Mouse (Mus musculus) kidney, embryonic 15.5 days (tissue): ENCODE data around the gene Plk5. TPM values are rescaled to one million over a fixed set of nuclear protein-coding genes. Genes with fewer than 3 reads are reported as not detected.

ENCODE experiments used
- ATAC-seq: fragments of 200-750 bp; cut with Nextera tagmentation; replicated peaks from 2 replicates; pipeline ENCODE4 v1.8.0; 2017; ENCODE audit warnings: moderate TSS enrichment; ENCODE audit not compliant: low FRiP score
- H3K27ac ChIP-seq: fragments of 300-500 bp; sonication (generic); 2 replicates; pipeline ENCODE4 v1.5.1; 2015; ENCODE audit warnings: mild to moderate bottlenecking, inconsistent platforms
- H3K27me3 ChIP-seq: fragments of 300-500 bp; sonication (generic); 2 replicates; pipeline ENCODE4 v1.6.1; 2015; ENCODE audit warnings: inconsistent platforms
- H3K36me3 ChIP-seq: fragments of 300-500 bp; sonication (generic); 2 replicates; pipeline ENCODE4 v1.6.1; 2015; ENCODE audit warnings: inconsistent platforms
- H3K4me1 ChIP-seq: fragments of 300-500 bp; sonication (generic); 2 replicates; pipeline ENCODE4 v1.6.1; 2015; ENCODE audit warnings: inconsistent platforms
- H3K4me2 ChIP-seq: fragments of 300-500 bp; sonication (generic); 2 replicates; pipeline ENCODE4 v1.6.1; 2015; ENCODE audit warnings: moderate library complexity, mild to moderate bottlenecking, inconsistent platforms
- H3K4me3 ChIP-seq: fragments of 300-500 bp; sonication (generic); replicated peaks from 2 replicates; pipeline ENCODE4 v1.5.1; 2015; ENCODE audit warnings: mild to moderate bottlenecking, inconsistent platforms
- H3K9ac ChIP-seq: fragments of 300-500 bp; sonication (generic); 2 replicates; pipeline ENCODE4 v1.6.1; 2015; ENCODE audit warnings: mild to moderate bottlenecking, inconsistent platforms
- H3K9me3 ChIP-seq: fragments of 300-500 bp; sonication (generic); replicated peaks from 2 replicates; pipeline ENCODE4 v1.6.1; 2016; ENCODE audit warnings: inconsistent platforms
- WGBS: fragments of 180-500 bp; shearing (Covaris S2); methylation state at CpG from one replicate; pipeline ENCODE4 v1.1.7; 2015; ENCODE audit warnings: mixed read lengths; 5-methylcytosine and 5-hydroxymethylcytosine counted together
- polyA plus RNA-seq: library from polyadenylated mRNA; unstranded; fragments of >200 nt; fragmentation: Nextera tagmentation; extraction: Ambion mirVana; gene quantifications from 2 replicates; pipeline ENCODE4 v1.2.1, GENCODE M21; 2015

Plk5 gene
- polyA plus RNA-seq, 1 experiment from 2014 or later: 0.70 TPM

- peak overlapping the region; percentile 92 for H3K4me2 ChIP-seq
- peak overlapping the region; percentile 58 for H3K4me3 ChIP-seq
- H3K4me1 ChIP-seq: peaks cover 51% of the 10 kb centered on the region
- no peak overlapping the region for H3K9ac ChIP-seq
- H3K27ac ChIP-seq: 0 out of 2 replicates have a peak overlapping the region, but pooled peaks have one; percentile 52
- H3K36me3 ChIP-seq: peaks cover 17% of the 10 kb centered on the region; the same call in 1 of the 2 replicates
- H3K27me3 ChIP-seq: peaks cover 10% of the 10 kb centered on the region
- no peak for ATAC-seq
- H3K9me3 ChIP-seq: no peaks in the 10 kb centered on the region
- 94% methylated on average over 21 of the region's 21 CpGs for WGBS
Measured at GRCm38 (mm10) chr10:80321670-80322581, 34.3 kb upstream of the Plk5 start.

DNA sequence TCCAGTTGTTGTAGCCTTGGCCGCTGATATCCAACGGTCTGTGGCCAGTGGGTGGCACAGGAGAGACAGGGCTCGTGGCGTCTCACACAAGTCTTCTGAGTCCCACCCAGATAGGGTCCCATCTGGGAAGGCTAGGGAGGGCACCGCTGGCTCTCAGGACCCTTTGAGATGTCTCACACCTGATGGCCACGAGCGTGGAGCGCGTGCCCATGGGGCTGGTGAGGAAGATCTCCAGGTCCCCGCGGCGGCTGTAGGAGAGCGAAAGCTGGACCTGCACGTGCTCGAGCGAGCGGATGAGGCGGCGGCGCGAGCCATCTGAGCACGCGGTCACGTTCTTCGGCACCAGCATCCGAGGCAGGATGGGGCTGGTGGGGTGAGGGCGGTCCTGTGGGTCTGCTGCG is 33.4 kb upstream of the Plk5 start:
- H3K9ac ChIP-seq: peak overlapping the region; percentile 54
- peaks cover 1% of the 10 kb centered on the region for H3K27me3 ChIP-seq
- H3K9me3 ChIP-seq: no peaks in the 10 kb centered on the region
- ATAC-seq: peak; percentile 4; the same call in 1 of the 2 replicates
- H3K36me3 ChIP-seq: peaks cover 15% of the 10 kb centered on the region; the same call in 1 of the 2 replicates
- peak overlapping the region; percentile 92 for H3K4me2 ChIP-seq
- peaks cover 51% of the 10 kb centered on the region for H3K4me1 ChIP-seq
- peak overlapping the region; percentile 58 for H3K4me3 ChIP-seq
- 3% methylated on average over 28 of the region's 28 CpGs for WGBS
- H3K27ac ChIP-seq: 0 out of 2 replicates have a peak overlapping the region, but pooled peaks have one; percentile 52

DNA sequence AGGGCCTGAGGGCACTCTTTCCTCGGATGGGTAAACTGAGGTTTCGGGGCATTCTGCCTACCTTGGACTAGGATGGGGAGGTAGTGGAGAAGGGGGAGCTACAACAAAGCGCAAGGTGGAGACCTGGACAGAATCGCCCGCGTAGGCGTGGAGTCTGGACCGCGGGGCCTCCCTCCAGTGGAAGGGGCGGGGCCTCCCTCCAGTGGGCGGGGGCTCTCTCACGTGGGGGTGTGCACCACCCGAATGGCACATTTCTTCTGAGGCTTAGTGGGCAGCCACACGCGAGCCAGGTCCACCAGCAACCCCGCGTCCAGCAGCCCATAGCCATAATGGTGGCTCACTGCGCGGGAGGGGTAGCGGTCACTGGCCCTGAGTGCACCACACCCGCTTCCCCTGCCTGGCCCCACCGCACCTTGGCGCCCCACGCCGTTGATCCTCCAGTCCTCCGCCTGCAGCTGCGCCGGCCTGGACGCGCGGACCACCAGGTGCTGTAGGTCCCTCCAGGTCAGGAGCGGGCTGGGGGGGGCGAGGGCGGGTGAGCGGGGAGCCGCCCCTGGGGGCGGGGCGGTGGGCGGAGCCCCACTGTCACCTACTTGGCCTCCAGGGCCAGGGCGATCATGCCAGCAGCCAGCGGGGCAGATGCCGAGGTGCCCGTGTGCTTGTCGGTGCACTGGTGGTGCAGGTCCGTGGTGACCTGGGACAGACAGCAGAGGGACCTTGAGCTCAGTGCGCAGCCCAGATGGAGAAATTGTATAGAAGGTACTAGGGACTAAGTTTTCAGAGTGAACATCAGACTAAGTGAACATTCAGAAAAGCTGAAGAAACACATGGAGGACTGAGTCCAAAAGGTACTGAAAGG is 32.8 kb upstream of the Plk5 start:
- WGBS: 3% methylated on average over 41 of the region's 46 CpGs
- Histone ChIP-seq H3K4me2 (peak overlapping the region; percentile 92), H3K27ac (peak overlapping the region; percentile 52; the same call in 1 of the 2 replicates), H3K36me3 (peaks cover 8% of the 10 kb centered on the region; the same call in 1 of the 2 replicates), H3K9me3 (no peaks in the 10 kb centered on the region), H3K27me3 (no peaks in the 10 kb centered on the region), H3K4me3 (peak overlapping the region; percentile 58), H3K4me1 (peaks cover 51% of the 10 kb centered on the region), H3K9ac (peak overlapping the region; percentile 54)
- ATAC-seq: peak; percentile 37

- WGBS: 76% methylated on average over 17 of the region's 17 CpGs
- peak overlapping the region; percentile 58 for H3K4me3 ChIP-seq
- H3K27ac ChIP-seq: 0 out of 2 replicates have a peak overlapping the region, but pooled peaks have one; percentile 52
- H3K27me3 ChIP-seq: no peaks in the 10 kb centered on the region
- H3K4me1 ChIP-seq: peaks cover 51% of the 10 kb centered on the region
- H3K9ac ChIP-seq: no peak overlapping the region
- no peaks in the 10 kb centered on the region for H3K9me3 ChIP-seq
- no peak for ATAC-seq
- H3K4me2 ChIP-seq: peak overlapping the region; percentile 92
- H3K36me3 ChIP-seq: no peaks in the 10 kb centered on the region
Measured at GRCm38 (mm10) chr10:80324120-80325037, 31.9 kb upstream of the Plk5 start.

DNA sequence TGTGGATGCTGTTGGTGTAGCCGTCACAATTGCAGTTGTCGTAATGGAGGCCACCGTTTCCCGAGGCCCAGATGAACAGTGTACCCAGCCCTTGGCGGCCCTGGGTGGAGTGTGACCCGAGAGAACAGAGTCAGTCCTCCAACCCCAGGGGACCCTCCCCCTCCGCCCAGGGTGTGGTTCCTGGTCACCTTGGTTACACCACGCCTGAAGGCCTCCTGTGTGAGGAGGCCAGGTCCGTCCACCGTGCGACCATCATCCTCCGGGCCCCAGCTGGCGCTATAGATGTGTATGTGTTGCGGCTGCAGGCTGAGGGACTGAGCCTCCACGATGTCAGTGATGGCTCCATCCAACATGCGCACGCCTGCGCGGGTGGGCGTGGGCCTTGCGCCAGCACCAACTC is 31.2 kb upstream of the Plk5 start:
- Histone ChIP-seq H3K4me1 (peaks cover 52% of the 10 kb centered on the region), H3K27ac (no peak overlapping the region), H3K9me3 (no peaks in the 10 kb centered on the region), H3K27me3 (no peaks in the 10 kb centered on the region), H3K4me2 (no peak overlapping the region), H3K4me3 (no peak overlapping the region), H3K36me3 (no peaks in the 10 kb centered on the region), H3K9ac (no peak overlapping the region)
- ATAC-seq: no peak
- 81% methylated on average over 21 of the region's 21 CpGs for WGBS

GRCm38 (mm10) chr10:80329273-80330081 is 26.8 kb upstream of the Plk5 start, which contains the start of the genes Pcsk4 and Reep6:
Pcsk4 (minus strand) TSS chr10:80329498.
Reep6 (plus strand) TSS chr10:80329953.
- Histone ChIP-seq H3K9me3 (no peaks in the 10 kb centered on the region), H3K9ac (peak within 1 kb of the TSS; percentile 47), H3K4me1 (peaks cover 31% of the 10 kb centered on the region), H3K36me3 (no peaks in the 10 kb centered on the region), H3K4me3 (peak within 1 kb of the TSS; percentile 54), H3K27me3 (peaks cover 24% of the 10 kb centered on the region), H3K27ac (peak within 1 kb of the TSS; percentile 29), H3K4me2 (peak within 1 kb of the TSS; percentile 89)
- 4% methylated on average over 36 of the region's 36 CpGs for WGBS
- ATAC-seq: peak; percentile 95

GRCm38 (mm10) chr10:80330084-80330483 is 26.2 kb upstream of the Plk5 start:
- H3K4me3 ChIP-seq: peak overlapping the region; percentile 54
- H3K9me3 ChIP-seq: no peaks in the 10 kb centered on the region
- WGBS: 1% methylated on average over 41 of the region's 41 CpGs
- peaks cover 24% of the 10 kb centered on the region for H3K27me3 ChIP-seq
- no peak for ATAC-seq
- H3K4me1 ChIP-seq: peaks cover 28% of the 10 kb centered on the region
- peak overlapping the region; percentile 47 for H3K9ac ChIP-seq
- H3K27ac ChIP-seq: no peak overlapping the region
- H3K4me2 ChIP-seq: peak overlapping the region; percentile 89
- H3K36me3 ChIP-seq: no peaks in the 10 kb centered on the region

DNA sequence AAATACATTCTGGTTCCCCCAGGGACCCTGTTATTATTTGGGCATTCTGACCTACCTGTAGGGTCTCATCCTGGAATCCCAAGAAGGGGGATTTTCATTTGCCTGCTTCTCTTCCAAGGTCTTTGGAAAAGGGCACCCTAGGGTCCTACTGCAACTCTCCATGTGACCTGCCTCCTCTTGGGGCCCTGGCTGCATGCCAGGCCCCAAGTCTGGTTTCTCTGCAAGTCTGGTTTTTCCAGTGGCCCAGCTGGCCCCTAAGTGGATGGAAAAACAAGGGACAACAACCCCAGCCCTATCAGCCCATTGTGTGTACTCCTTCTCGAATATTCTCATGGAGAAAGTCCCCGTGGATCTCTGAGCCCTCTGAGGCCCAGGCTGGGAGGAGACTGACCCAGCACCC is 25.4 kb upstream of the Plk5 start:
- Histone ChIP-seq H3K4me1 (peaks cover 26% of the 10 kb centered on the region), H3K36me3 (no peaks in the 10 kb centered on the region), H3K9ac (no peak overlapping the region; the same call in 1 of the 2 replicates), H3K4me2 (peak overlapping the region; percentile 89), H3K4me3 (peak overlapping the region; percentile 54; the same call in 1 of the 2 replicates), H3K27me3 (peaks cover 24% of the 10 kb centered on the region), H3K27ac (no peak overlapping the region), H3K9me3 (no peaks in the 10 kb centered on the region)
- 73% methylated on average over 2 of the region's 2 CpGs for WGBS
- no peak for ATAC-seq

DNA sequence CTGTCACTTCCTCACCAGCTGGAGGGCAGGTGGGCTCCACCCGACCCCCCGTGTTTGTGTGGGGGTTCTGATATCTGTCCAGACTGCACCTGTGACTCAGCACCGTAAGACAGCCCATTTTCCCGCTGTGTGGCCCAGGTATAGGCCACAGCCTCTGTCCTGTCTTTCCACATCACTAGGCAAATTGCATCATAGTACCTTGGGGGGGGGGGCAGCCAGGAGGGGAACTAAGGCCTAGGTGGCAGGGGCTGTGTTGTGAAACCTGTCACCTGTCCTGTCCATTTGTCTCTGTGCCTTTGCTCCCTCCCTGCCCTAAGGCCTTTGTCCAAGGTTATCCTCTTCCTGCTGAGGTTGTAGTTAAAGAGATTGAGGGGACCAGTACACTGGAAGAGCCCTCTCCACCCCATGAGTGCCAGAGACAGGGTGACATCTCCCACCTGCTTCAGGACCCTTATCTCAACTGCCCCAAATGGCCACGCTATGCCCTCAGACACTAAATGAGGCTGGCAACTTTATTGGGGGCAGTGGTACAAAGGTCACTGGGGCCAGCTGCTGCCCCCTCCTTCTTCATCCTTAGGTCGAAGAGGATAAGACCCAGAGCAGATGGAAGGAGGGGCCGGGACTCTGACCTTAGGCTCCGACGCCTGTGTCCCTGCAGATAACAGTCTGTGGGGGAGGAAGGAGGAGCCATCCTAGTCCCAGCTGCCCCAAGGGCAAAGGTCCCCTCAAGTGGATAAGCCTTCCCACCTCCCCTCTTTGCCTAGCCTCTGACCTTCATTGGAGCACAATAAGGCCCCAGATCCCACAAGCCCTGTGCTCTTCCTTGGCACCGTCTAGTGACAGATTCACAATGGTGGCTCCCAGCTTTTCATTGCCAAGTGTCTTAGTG is 24.4 kb upstream of the Plk5 start:
- H3K4me3 ChIP-seq: no peak overlapping the region
- no peak overlapping the region for H3K9ac ChIP-seq
- no peak overlapping the region for H3K4me2 ChIP-seq
- H3K4me1 ChIP-seq: peaks cover 26% of the 10 kb centered on the region
- no peaks in the 10 kb centered on the region for H3K36me3 ChIP-seq
- H3K27ac ChIP-seq: no peak overlapping the region
- no peak for ATAC-seq
- H3K27me3 ChIP-seq: peaks cover 24% of the 10 kb centered on the region
- WGBS: 58% methylated on average over 10 of the region's 10 CpGs
- no peaks in the 10 kb centered on the region for H3K9me3 ChIP-seq
